Mouse (Mus musculus) CH12.LX (cell line): Measurements from ENCODE around the gene Ppip5k1. TPM values are rescaled to one million over a fixed set of nuclear protein-coding genes. Genes with fewer than 3 reads are reported as not detected.

ENCODE experiments used
- DNase-seq: peaks from one replicate; pipeline ENCODE4 v3.0.0-alpha.2; 2013; ENCODE audit errors: extremely low read depth
- H3K27ac ChIP-seq: 2 replicates; pipeline ENCODE4 v1.5.1; 2012; ENCODE audit warnings: low read depth, mild to moderate bottlenecking, control low read depth, moderate library complexity; ENCODE audit not compliant: insufficient read depth
- H3K27me3 ChIP-seq: replicated peaks from 2 replicates; pipeline ENCODE3; 2012; ENCODE audit warnings: inconsistent platforms
- H3K36me3 ChIP-seq, 2 experiments: replicated peaks in 1 of 2; 2 replicates each; pipeline versions ENCODE3 to v1.6.1; 2012; ENCODE audit warnings: inconsistent platforms in 1 of 2, low read length in 1 of 2, mild to moderate bottlenecking in 1 of 2, mixed read lengths in 1 of 2, moderate library complexity in 1 of 2; ENCODE audit not compliant: control insufficient read depth in 1 of 2, insufficient read depth in 1 of 2
- H3K4me1 ChIP-seq, 2 experiments: 2 replicates each; pipeline ENCODE4 v1.6.1; 2012; ENCODE audit warnings: inconsistent platforms in 1 of 2, moderate library complexity in 1 of 2; ENCODE audit not compliant: insufficient read depth in 2 of 2, control insufficient read depth in 1 of 2
- H3K4me2 ChIP-seq: 2 replicates; pipeline ENCODE4 v1.6.1; 2012; ENCODE audit warnings: low read depth, mild to moderate bottlenecking, control low read depth; ENCODE audit not compliant: poor library complexity, insufficient read depth, severe bottlenecking
- H3K4me3 ChIP-seq, 3 experiments: fragments of 150-350 bp in 1 of 3; sonication (generic) in 1 of 3; replicated peaks in 1 of 3; 2 replicates each; pipeline versions ENCODE3 to v1.5.1; 2011 to 2012; ENCODE audit warnings: low read depth in 2 of 3, low read length in 2 of 3, mild to moderate bottlenecking in 2 of 3, moderate library complexity in 2 of 3, control low read depth in 1 of 3, improper control_type of control experiment in 1 of 3, inconsistent platforms in 1 of 3, mixed read lengths in 1 of 3; ENCODE audit not compliant: poor library complexity in 1 of 3
- H3K79me2 ChIP-seq: replicated peaks from 2 replicates; pipeline ENCODE4 v1.6.1; 2012; ENCODE audit warnings: mild to moderate bottlenecking, moderate library complexity; ENCODE audit not compliant: control insufficient read depth, poor library complexity, insufficient read depth, severe bottlenecking; ENCODE audit errors: extremely low read depth
- H3K9ac ChIP-seq: 2 replicates; pipeline ENCODE4 v1.6.1; 2012; ENCODE audit warnings: low read depth, mild to moderate bottlenecking, control low read depth, moderate library complexity; ENCODE audit not compliant: insufficient read depth
- H3K9me3 ChIP-seq: replicated peaks from 2 replicates; pipeline ENCODE3; 2012; ENCODE audit warnings: low read length, inconsistent platforms, mixed read lengths
- CHD2 ChIP-seq: IDR thresholded peaks from 2 replicates; pipeline ENCODE4 v1.6.1; 2011; ENCODE audit warnings: low read length, improper control_type of control experiment
- CTCF ChIP-seq, 2 experiments: IDR thresholded peaks in 1 of 2; conservative IDR thresholded peaks in 1 of 2; 2 replicates each; pipeline ENCODE4 v1.5.1; 2011 to 2012; ENCODE audit warnings: low read depth in 2 of 2, low read length in 2 of 2, improper control_type of control experiment in 1 of 2, inconsistent platforms in 1 of 2, mild to moderate bottlenecking in 1 of 2, moderate library complexity in 1 of 2
- EP300 ChIP-seq: IDR thresholded peaks from 2 replicates; pipeline ENCODE4 v1.6.1; 2011; ENCODE audit warnings: low read length, improper control_type of control experiment
- ETS1 ChIP-seq: conservative IDR thresholded peaks from 2 replicates; pipeline ENCODE4 v1.6.1; 2012; ENCODE audit warnings: low read depth, mild to moderate bottlenecking, inconsistent platforms, low read length, improper control_type of control experiment, moderate library complexity
- JUN ChIP-seq: IDR thresholded peaks from 2 replicates; pipeline ENCODE4 v1.6.1; 2011; ENCODE audit warnings: low read depth, mild to moderate bottlenecking, low read length, improper control_type of control experiment, moderate library complexity; ENCODE audit not compliant: insufficient read depth
- JUND ChIP-seq: conservative IDR thresholded peaks from 2 replicates; pipeline ENCODE4 v1.6.1; 2011; ENCODE audit warnings: low read depth, low read length, improper control_type of control experiment
- MAX ChIP-seq: IDR thresholded peaks from 2 replicates; pipeline ENCODE4 v1.6.1; 2011; ENCODE audit warnings: low read length, improper control_type of control experiment
- MAZ ChIP-seq: IDR thresholded peaks from 2 replicates; pipeline ENCODE4 v1.6.1; 2012; ENCODE audit warnings: low read depth, mild to moderate bottlenecking, inconsistent platforms, low read length, improper control_type of control experiment, moderate library complexity
- MEF2A ChIP-seq: IDR thresholded peaks from 2 replicates; pipeline ENCODE4 v1.6.1; 2014; ENCODE audit warnings: low read depth, mild to moderate bottlenecking, inconsistent platforms, low read length, improper control_type of control experiment, borderline replicate concordance
- MXI1 ChIP-seq: IDR thresholded peaks from 2 replicates; pipeline ENCODE4 v1.6.1; 2011; ENCODE audit warnings: mild to moderate bottlenecking, low read depth, low read length, improper control_type of control experiment
- MYC ChIP-seq: IDR thresholded peaks from 2 replicates; pipeline ENCODE4 v1.6.1; 2011; ENCODE audit warnings: low read depth, mild to moderate bottlenecking, improper control_type of control experiment, low read length
- NELFE ChIP-seq: IDR thresholded peaks from 2 replicates; pipeline ENCODE4 v1.6.1; 2011; ENCODE audit warnings: low read depth, low read length, improper control_type of control experiment
- NRF1 ChIP-seq: IDR thresholded peaks from 2 replicates; pipeline ENCODE4 v1.6.1; 2014; ENCODE audit warnings: low read depth, mild to moderate bottlenecking, inconsistent platforms, low read length, improper control_type of control experiment, moderate library complexity
- PAX5 ChIP-seq: IDR thresholded peaks from 2 replicates; pipeline ENCODE4 v1.6.1; 2012; ENCODE audit warnings: low read length, inconsistent platforms, mixed read lengths
- POLR2A ChIP-seq: IDR thresholded peaks from 2 replicates; pipeline ENCODE4 v1.6.1; 2011; ENCODE audit warnings: low read depth, mild to moderate bottlenecking, improper control_type of control experiment, low read length
- POLR2AphosphoS2 ChIP-seq: IDR thresholded peaks from 2 replicates; pipeline ENCODE4 v1.6.1; 2011; ENCODE audit warnings: low read depth, low read length, improper control_type of control experiment
- RAD21 ChIP-seq: IDR thresholded peaks from 2 replicates; pipeline ENCODE4 v1.6.1; 2011; ENCODE audit warnings: low read depth, mild to moderate bottlenecking, low read length, improper control_type of control experiment, moderate library complexity
- SMC3 ChIP-seq: IDR thresholded peaks from 2 replicates; pipeline ENCODE4 v1.6.1; 2011; ENCODE audit warnings: low read depth, low read length, improper control_type of control experiment
- TCF12 ChIP-seq: IDR thresholded peaks from 2 replicates; pipeline ENCODE4 v1.6.1; 2014; ENCODE audit warnings: low read depth, mild to moderate bottlenecking, inconsistent platforms, low read length, improper control_type of control experiment
- UBTF ChIP-seq: IDR thresholded peaks from 2 replicates; pipeline ENCODE4 v1.6.1; 2012; ENCODE audit warnings: low read depth, mild to moderate bottlenecking, inconsistent platforms, low read length, improper control_type of control experiment, moderate library complexity
- USF1 ChIP-seq: IDR thresholded peaks from 2 replicates; pipeline ENCODE4 v1.6.1; 2014; ENCODE audit warnings: low read depth, mild to moderate bottlenecking, inconsistent platforms, low read length, improper control_type of control experiment
- ZC3H11A ChIP-seq: IDR thresholded peaks from 2 replicates; pipeline ENCODE4 v1.6.1; 2012; ENCODE audit warnings: low read depth, mild to moderate bottlenecking, inconsistent platforms, low read length, improper control_type of control experiment
- ZKSCAN1 ChIP-seq: IDR thresholded peaks from 2 replicates; pipeline ENCODE4 v1.6.1; 2012; ENCODE audit warnings: low read depth, inconsistent platforms, low read length, improper control_type of control experiment, borderline replicate concordance
- ZMIZ1 ChIP-seq: IDR thresholded peaks from 2 replicates; pipeline ENCODE4 v1.6.1; 2012; ENCODE audit warnings: low read depth, mild to moderate bottlenecking, inconsistent platforms, low read length, improper control_type of control experiment
- dilution Hi-C: fragments of 300-500 bp; cut with MboI; formaldehyde crosslinking; loops from 2 replicates; pipeline ENCODE4 v1.14.3; 2020; ENCODE audit warnings: low sequenced_read_pairs; ENCODE audit not compliant: extremely low pct_unique_long_range_greater_than_20kb, extremely low pct_ligation_motif_present
- in situ Hi-C: fragments of 300-500 bp; cut with MboI; formaldehyde crosslinking; loops from 3 replicates; pipeline ENCODE4 v1.14.3; 2019; ENCODE audit warnings: low sequenced_read_pairs, low pct_ligation_motif_present, low pct_unique_long_range_greater_than_20kb, mixed read lengths
- polyA plus RNA-seq: library from polyadenylated mRNA; unstranded; fragments of >175 nt; gene quantifications from 2 replicates; pipeline ENCODE4 v1.2.1, GENCODE M21; 2012; ENCODE audit warnings: low read depth; ENCODE audit not compliant: insufficient read length
- total RNA-seq, 2 experiments: library from RNA; depleted of rRNA; stranded (reverse); fragments of 300-350 nt in 1 of 2; fragments of >200 nt in 1 of 2; gene quantifications; 2 replicates each; pipeline ENCODE4 v1.2.3; 2012 to 2014

Gene Ppip5k1
- total and polyA plus RNA-seq, 3 experiments, result 4.6 to 11.9 (median 10.4) TPM

DNA sequence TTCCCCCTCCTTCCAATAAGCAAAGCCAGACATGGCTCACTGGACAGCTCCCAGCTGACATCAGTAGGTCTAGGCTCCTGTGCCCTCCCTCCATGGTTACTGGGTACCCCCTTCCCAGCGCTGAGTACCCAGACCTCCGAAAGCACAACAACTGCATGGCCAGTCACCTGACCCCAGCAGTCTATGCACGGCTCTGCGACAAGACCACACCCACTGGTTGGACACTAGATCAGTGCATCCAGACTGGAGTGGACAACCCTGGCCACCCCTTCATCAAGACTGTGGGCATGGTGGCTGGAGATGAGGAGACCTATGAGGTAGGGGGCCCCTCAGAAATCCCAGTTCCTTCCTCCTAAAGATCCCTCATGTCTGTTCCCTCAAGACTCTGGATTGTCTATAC is 4.3 kb upstream of the Ppip5k1 start:
- Histone ChIP-seq H3K79me2 (no peaks in the 10 kb centered on the region), H3K36me3 (peaks cover 18 to 34% of the 10 kb centered on the region in 2 experiments), H3K4me2 (no peak overlapping the region), H3K9me3 (no peaks in the 10 kb centered on the region), H3K27ac (no peak overlapping the region), H3K4me1 (peaks cover 5 to 14% of the 10 kb centered on the region in 2 experiments), H3K4me3 (no peak overlapping the region), H3K9ac (no peak overlapping the region), H3K27me3 (peaks cover 51% of the 10 kb centered on the region)
- no peak for DNase-seq
- TF ChIP-seq RAD21 (no peak), UBTF (no peak), POLR2A (no peak), ZMIZ1 (no peak), ZKSCAN1 (no peak), MAZ (no peak), ZC3H11A (no peak), SMC3 (no peak), JUND (no peak), USF1 (no peak), MAX (no peak)
- in situ Hi-C loops (no loop called here), dilution Hi-C loops (no loop called here)

DNA sequence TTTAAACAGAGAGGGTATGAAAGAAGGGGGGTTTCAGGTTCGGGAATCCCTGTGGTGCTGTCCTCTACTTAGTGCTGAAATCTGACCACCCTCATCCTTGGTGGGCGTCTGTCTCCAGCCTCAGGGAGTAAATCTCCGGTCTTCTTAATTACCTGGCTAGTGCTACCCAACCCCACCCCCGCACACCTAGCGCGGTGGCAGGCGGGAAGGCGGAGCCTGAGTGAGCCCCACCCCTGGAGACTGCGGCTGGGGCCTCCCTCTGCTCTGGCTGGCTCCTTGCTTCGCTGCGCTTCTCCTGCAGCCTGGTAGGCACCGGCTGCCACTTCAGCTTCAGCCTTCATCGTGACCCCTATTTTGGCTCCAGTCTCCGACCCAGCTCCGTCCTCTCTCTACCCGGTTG is 3.2 kb upstream of the Ppip5k1 start:
- Histone ChIP-seq H3K4me3 (peak overlapping the region in 1 of 3 experiments; percentile 6), H3K9ac (no peak overlapping the region; the same call in 1 of the 2 replicates), H3K27me3 (peaks cover 51% of the 10 kb centered on the region), H3K79me2 (no peaks in the 10 kb centered on the region), H3K36me3 (peaks cover 11 to 23% of the 10 kb centered on the region in 2 experiments), H3K9me3 (no peaks in the 10 kb centered on the region), H3K4me1 (peaks cover 9 to 18% of the 10 kb centered on the region in 2 experiments), H3K27ac (no peak overlapping the region), H3K4me2 (peak overlapping the region; percentile 65)
- in situ Hi-C loops, result no loop called here
- peak; percentile 14 for DNase-seq
- dilution Hi-C loops, result no loop called here
- TF ChIP-seq NRF1 (no peak), EP300 (no peak), ETS1 (no peak), CTCF (conservative IDR thresholded peaks at IDR 0.05 in 1 of 2, IDR thresholded peaks at IDR 0.05 in 1 of 2; ENCODE audit: low read depth in 2 of 2, low read length in 2 of 2) (no peak), PAX5 (no peak), RAD21 (no peak), MXI1 (no peak), MYC (no peak), MEF2A (no peak), TCF12 (no peak), POLR2AphosphoS2 (no peak), NELFE (no peak), JUN (no peak), CHD2 (no peak; the same call in 1 of the 2 replicates)
